Mouse (Mus musculus): ENCODE data around the gene Lsm2. TPM values are rescaled to one million over a fixed set of nuclear protein-coding genes. Genes with fewer than 3 reads are reported as not detected.
"Not testable (repeated sequence)": the region's sequence is repeated elsewhere in the genome, so short reads cannot be mapped to it uniquely, and the experiment has no call there.

Lsm2 gene
- polyA plus RNA-seq (2015; fragmentation: Nextera tagmentation; extraction: Ambion mirVana), result 229 and 231 TPM in 2 replicates

GRCm38 (mm10) chr17:34981690-34982180 is at the start of gene Lsm2:
Lsm2 (plus strand) TSS chr17:34981862.
- no peaks in the 10 kb centered on the region for H3K9me3 ChIP-seq (replicated peaks)
- peak; percentile 92 for ATAC-seq (replicated peaks; ENCODE audit: low FRiP score)
- peak within 1 kb of the TSS; percentile 93 for H3K4me3 ChIP-seq (replicated peaks)
- H3K36me3 ChIP-seq, result peaks cover 28% of the 10 kb centered on the region
- peaks cover 34% of the 10 kb centered on the region for H3K4me1 ChIP-seq
- no peaks in the 10 kb centered on the region for H3K27me3 ChIP-seq
- whole genome bisulfite sequencing, result under 1% methylated on average over 58 of the region's 58 CpGs
- H3K4me2 ChIP-seq, result peak within 1 kb of the TSS; percentile 84
- H3K9ac ChIP-seq, result peak within 1 kb of the TSS; percentile 96
- H3K27ac ChIP-seq, result peak within 1 kb of the TSS; percentile 100

DNA sequence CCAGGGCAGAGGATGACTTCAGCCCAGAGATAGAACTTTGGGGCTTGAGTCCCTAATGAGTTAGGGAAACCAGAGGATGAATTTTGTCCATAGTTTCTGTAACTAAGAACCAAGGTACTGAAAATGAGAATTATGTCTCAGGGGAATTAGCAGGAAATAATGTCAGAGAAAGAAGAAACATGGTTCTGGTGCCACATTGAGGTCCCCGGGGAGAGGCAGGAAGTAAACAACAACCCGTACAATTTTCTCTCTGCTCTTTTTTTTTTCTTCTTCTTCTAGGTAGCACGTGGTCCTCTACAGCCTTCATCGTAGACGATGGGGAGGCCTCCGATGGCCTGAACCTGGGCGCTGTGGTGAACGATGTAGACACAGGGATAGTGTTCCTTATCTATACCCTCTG is 49.4 kb upstream of the Lsm2 start:
- Histone ChIP-seq H3K36me3 (peaks cover 17% of the 10 kb centered on the region), H3K27me3 (no peaks in the 10 kb centered on the region), H3K9ac (peak overlapping the region; percentile 72), H3K27ac (no peak overlapping the region), H3K4me2 (peak overlapping the region; percentile 94), H3K9me3 (replicated peaks) (no peaks in the 10 kb centered on the region), H3K4me3 (replicated peaks) (peak overlapping the region; percentile 73), H3K4me1 (peaks cover 30% of the 10 kb centered on the region)
- WGBS, result 91% methylated on average over 8 of the region's 8 CpGs
- ATAC-seq (replicated peaks; ENCODE audit: low FRiP score), result no peak

- no peak overlapping the region; the same call in 1 of the 2 replicates for H3K9ac ChIP-seq
- WGBS, result 58% methylated on average over 24 of the region's 24 CpGs
- peak overlapping the region; percentile 45; the same call in 1 of the 2 replicates for H3K27ac ChIP-seq
- no peak for ATAC-seq (replicated peaks; ENCODE audit: low FRiP score)
- peak overlapping the region; percentile 2; the same call in 1 of the 2 replicates for H3K4me3 ChIP-seq (replicated peaks)
- no peaks in the 10 kb centered on the region for H3K9me3 ChIP-seq (replicated peaks)
- peak overlapping the region; percentile 29 for H3K4me2 ChIP-seq
- peaks cover 30% of the 10 kb centered on the region for H3K4me1 ChIP-seq
- no peaks in the 10 kb centered on the region for H3K27me3 ChIP-seq
- H3K36me3 ChIP-seq, result peaks cover 18% of the 10 kb centered on the region
These were observed 47.6 kb upstream of the Lsm2 start for GRCm38 (mm10) chr17:34934031-34934430.

- ATAC-seq (replicated peaks; ENCODE audit: low FRiP score), result no peak
- no peak overlapping the region for H3K4me3 ChIP-seq (replicated peaks)
- peak overlapping the region; percentile 29; the same call in 1 of the 2 replicates for H3K4me2 ChIP-seq
- no peaks in the 10 kb centered on the region for H3K9me3 ChIP-seq (replicated peaks)
- H3K36me3 ChIP-seq, result peaks cover 18% of the 10 kb centered on the region
- H3K4me1 ChIP-seq, result peaks cover 30% of the 10 kb centered on the region
- 48% methylated on average over 8 of the region's 8 CpGs for WGBS
- no peaks in the 10 kb centered on the region for H3K27me3 ChIP-seq
- H3K27ac ChIP-seq, result peak overlapping the region; percentile 45; the same call in 1 of the 2 replicates
- H3K9ac ChIP-seq, result no peak overlapping the region
These were observed 46.8 kb upstream of the Lsm2 start for GRCm38 (mm10) chr17:34934830-34935229.

- WGBS, result 77% methylated on average over 6 of the region's 6 CpGs
- H3K4me1 ChIP-seq, result peaks cover 23% of the 10 kb centered on the region
- ATAC-seq (replicated peaks; ENCODE audit: low FRiP score), result no peak
These were observed 43.6 kb upstream of the Lsm2 start for GRCm38 (mm10) chr17:34937960-34938505.

GRCm38 (mm10) chr17:34941344-34942041 is 40.2 kb upstream of the Lsm2 start:
- Histone ChIP-seq H3K27me3 (no peaks in the 10 kb centered on the region), H3K4me1 (peaks cover 16% of the 10 kb centered on the region), H3K4me2 (peak overlapping the region; percentile 61), H3K9ac (peak overlapping the region; percentile 19), H3K36me3 (0 out of 2 replicates have a peak, but pooled peaks cover 2% of the 10 kb centered on the region), H3K9me3 (replicated peaks) (no peaks in the 10 kb centered on the region), H3K27ac (peak overlapping the region; percentile 84), H3K4me3 (replicated peaks) (peak overlapping the region; percentile 38)
- 4% methylated on average over 15 of the region's 15 CpGs for WGBS
- peak; percentile 68 for ATAC-seq (replicated peaks; ENCODE audit: low FRiP score)

More at GRCm38 (mm10) chr17:34937960-34938505, 43.6 kb upstream of the Lsm2 start:
- Histone ChIP-seq H3K4me2 (no peak overlapping the region), H3K27ac (no peak overlapping the region), H3K9me3 (replicated peaks) (no peaks in the 10 kb centered on the region), H3K36me3 (peaks cover 16% of the 10 kb centered on the region), H3K27me3 (no peaks in the 10 kb centered on the region), H3K4me3 (replicated peaks) (no peak overlapping the region), H3K9ac (no peak overlapping the region)

- Histone ChIP-seq H3K4me1 (peaks cover 16% of the 10 kb centered on the region), H3K27ac (no peak overlapping the region), H3K4me3 (replicated peaks) (no peak overlapping the region), H3K9ac (no peak overlapping the region), H3K4me2 (no peak overlapping the region), H3K9me3 (replicated peaks) (no peaks in the 10 kb centered on the region), H3K36me3 (no peaks in the 10 kb centered on the region), H3K27me3 (no peaks in the 10 kb centered on the region)
- 83% methylated on average over 4 of the region's 4 CpGs for WGBS
- ATAC-seq (replicated peaks; ENCODE audit: low FRiP score), result no peak
These were observed 38.4 kb upstream of the Lsm2 start for GRCm38 (mm10) chr17:34943128-34943815.

- no peak for ATAC-seq (replicated peaks; ENCODE audit: low FRiP score)
- Histone ChIP-seq H3K4me1 (peaks cover 16% of the 10 kb centered on the region), H3K4me2 (no peak overlapping the region), H3K9me3 (replicated peaks) (no peaks in the 10 kb centered on the region), H3K9ac (no peak overlapping the region), H3K36me3 (peaks cover 1% of the 10 kb centered on the region), H3K27ac (0 out of 2 replicates have a peak overlapping the region, but pooled peaks have one; percentile 29), H3K27me3 (no peaks in the 10 kb centered on the region), H3K4me3 (replicated peaks) (no peak overlapping the region)
These were observed 37.3 kb upstream of the Lsm2 start for GRCm38 (mm10) chr17:34944362-34944761.

DNA sequence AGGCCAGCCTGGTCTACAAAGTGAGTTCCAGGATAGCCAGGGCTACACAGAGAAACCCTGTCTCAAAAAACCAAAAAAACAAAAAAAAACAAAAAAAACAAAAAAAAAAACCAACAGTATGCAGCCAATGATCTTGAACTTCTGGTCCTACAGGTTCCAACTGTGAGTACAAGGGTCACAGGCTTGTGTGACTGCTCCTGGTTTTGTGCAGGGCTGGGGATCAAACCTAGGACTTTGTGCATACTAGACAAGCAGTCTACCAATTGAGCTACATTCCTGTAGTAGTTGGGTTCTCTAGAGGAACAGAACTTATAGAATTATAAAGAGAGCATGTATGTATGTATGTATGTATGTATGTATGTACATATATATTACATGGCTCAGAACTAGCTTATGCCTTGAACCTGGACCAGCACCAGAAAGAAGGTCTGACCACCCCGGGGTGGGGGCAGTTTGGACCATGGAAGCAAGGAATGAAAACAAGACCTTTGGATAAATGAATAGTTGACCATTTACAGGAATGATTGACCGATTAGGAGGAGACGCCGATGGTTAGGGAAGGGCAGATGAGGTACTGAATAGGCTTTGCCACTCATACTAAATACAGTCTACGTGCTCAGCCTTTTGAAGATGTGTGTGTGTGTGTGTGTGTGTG is 35.0 kb upstream of the Lsm2 start:
- H3K4me1 ChIP-seq, result peaks cover 26% of the 10 kb centered on the region
- H3K36me3 ChIP-seq, result peaks cover 22% of the 10 kb centered on the region
- H3K4me2 ChIP-seq, result no peak overlapping the region
- H3K4me3 ChIP-seq (replicated peaks), result no peak overlapping the region
- H3K27ac ChIP-seq, result peak overlapping the region; percentile 14; the same call in 1 of the 2 replicates
- no peak overlapping the region for H3K9ac ChIP-seq
- 86% methylated on average over 5 of the region's 5 CpGs for WGBS
- no peaks in the 10 kb centered on the region for H3K9me3 ChIP-seq (replicated peaks)
- no peak for ATAC-seq (replicated peaks; ENCODE audit: low FRiP score)
- no peaks in the 10 kb centered on the region for H3K27me3 ChIP-seq

DNA sequence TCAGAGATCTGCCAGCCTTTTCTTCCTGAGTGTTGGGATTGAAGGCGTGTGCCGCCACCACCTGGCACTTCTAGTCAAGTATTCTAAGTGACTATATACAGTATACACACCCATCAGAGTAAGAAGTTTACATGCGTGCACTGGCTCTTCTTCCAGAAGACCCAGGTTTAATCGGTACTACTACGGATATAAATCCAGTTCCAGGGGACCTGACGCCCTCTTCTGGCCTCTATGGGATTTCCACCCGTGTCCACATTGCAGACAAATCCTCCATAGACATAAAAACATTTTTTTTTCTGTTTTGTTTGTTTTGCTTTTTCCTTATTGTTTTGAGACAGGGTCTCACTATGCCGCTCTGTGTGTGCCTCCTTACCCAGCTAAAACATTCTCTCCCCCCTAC is 34.1 kb upstream of the Lsm2 start:
- 30% methylated on average over 8 of the region's 8 CpGs for WGBS

DNA sequence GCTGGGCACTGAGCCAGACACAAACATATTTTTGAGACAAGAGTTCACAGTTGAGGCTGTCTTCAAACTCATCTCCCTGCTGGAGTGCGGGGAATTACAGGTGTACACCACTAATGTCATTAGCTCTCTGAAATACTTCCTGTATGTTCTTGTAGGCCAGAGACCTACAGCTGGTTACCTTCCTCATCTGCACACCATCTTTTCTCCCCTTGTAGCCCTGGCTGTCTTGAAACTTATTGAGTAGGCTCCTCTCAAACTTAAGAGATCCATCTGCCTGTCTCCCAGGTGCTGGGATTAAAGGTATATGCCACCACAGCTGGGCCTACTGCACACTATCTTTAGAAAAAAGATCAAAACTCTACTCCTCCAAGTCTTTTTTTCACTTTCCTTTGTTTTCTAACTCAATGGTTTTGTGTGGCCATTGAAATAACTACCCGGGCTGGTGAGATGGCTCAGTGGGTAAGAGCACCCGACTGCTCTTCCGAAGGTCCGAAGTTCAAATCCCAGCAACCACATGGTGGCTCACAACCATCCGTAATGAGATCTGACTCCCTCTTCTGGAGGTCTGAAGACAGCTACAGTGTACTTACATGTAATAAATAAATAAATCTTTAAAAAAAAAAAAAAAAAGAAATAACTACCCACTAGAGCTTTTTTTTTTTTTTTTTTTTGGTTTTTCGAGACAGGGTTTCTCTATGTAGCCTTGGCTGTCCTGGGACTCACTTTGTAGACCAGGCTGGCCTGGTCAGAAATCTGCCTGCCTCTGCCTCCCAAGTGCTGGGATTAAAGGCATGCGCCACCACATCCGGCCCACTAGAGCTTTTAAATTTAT is 32.7 kb upstream of the Lsm2 start:
- H3K4me3 ChIP-seq (replicated peaks); H3K4me2 ChIP-seq; H3K9ac ChIP-seq; H3K27me3 ChIP-seq; ATAC-seq (replicated peaks; ENCODE audit: low FRiP score); H3K9me3 ChIP-seq (replicated peaks): not testable (repeated sequence)
- Histone ChIP-seq H3K4me1 (peaks cover 25% of the 10 kb centered on the region), H3K36me3 (peaks cover 22% of the 10 kb centered on the region), H3K27ac (peak overlapping the region; percentile 93)
- 61% methylated on average over 9 of the region's 9 CpGs for WGBS

More for the DNA sequence above, 34.1 kb upstream of the Lsm2 start:
- Histone ChIP-seq H3K4me3 (replicated peaks) (no peak overlapping the region), H3K4me1 (peaks cover 21% of the 10 kb centered on the region), H3K27me3 (no peaks in the 10 kb centered on the region), H3K27ac (0 out of 2 replicates have a peak overlapping the region, but pooled peaks have one; percentile 69), H3K9me3 (replicated peaks) (no peaks in the 10 kb centered on the region), H3K36me3 (peaks cover 22% of the 10 kb centered on the region), H3K4me2 (no peak overlapping the region), H3K9ac (no peak overlapping the region)
- ATAC-seq (replicated peaks; ENCODE audit: low FRiP score), result no peak
